Mouse (Mus musculus): ENCODE results near the gene Acvr1.

- no peak for TF ChIP-seq CTCF (IDR thresholded peaks at IDR 0.05; ENCODE audit: low read depth)
- TF ChIP-seq EP300 (IDR thresholded peaks at IDR 0.05; ENCODE audit: low read depth): no peak
These were observed 46.2 kb downstream of the Acvr1 start for GRCm38 (mm10) chr2:58520727-58521126.

All from heart, postnatal 0 days (tissue).